Mouse (Mus musculus) embryonic facial prominence, embryonic 11.5 days (tissue): ENCODE results near the gene Gpr62. TPM values are rescaled to one million over a fixed set of nuclear protein-coding genes. Genes with fewer than 3 reads are reported as not detected.

Source experiments
- ATAC-seq: fragments of 200-750 bp; cut with Nextera tagmentation; replicated peaks from 2 replicates; pipeline ENCODE4 v1.8.0; 2017; ENCODE audit warnings: low read depth; ENCODE audit not compliant: insufficient number of reproducible peaks, low FRiP score, low TSS enrichment
- DNase-seq: peaks from one replicate; pipeline ENCODE4 v3.0.0-alpha.2; 2015; ENCODE audit warnings: low spot score
- H3K27ac ChIP-seq: fragments of 300-500 bp; sonication (generic); replicated peaks from 2 replicates; pipeline ENCODE4 v1.5.1; 2014; ENCODE audit warnings: mild to moderate bottlenecking, low read depth, low read length, control low read depth
- H3K27me3 ChIP-seq: fragments of 300-500 bp; sonication (generic); 2 replicates; pipeline ENCODE4 v1.6.1; 2014; ENCODE audit warnings: mild to moderate bottlenecking, low read length, moderate library complexity, mixed read lengths; ENCODE audit not compliant: control insufficient read depth, insufficient read depth
- H3K36me3 ChIP-seq: fragments of 300-500 bp; sonication (generic); replicated peaks from 2 replicates; pipeline ENCODE4 v1.6.1; 2014; ENCODE audit warnings: low read depth, mild to moderate bottlenecking, low read length, moderate library complexity, mixed read lengths; ENCODE audit not compliant: control insufficient read depth, insufficient read depth
- H3K4me1 ChIP-seq: fragments of 300-500 bp; sonication (generic); 2 replicates; pipeline ENCODE4 v1.6.1; 2014; ENCODE audit warnings: low read length, mixed read lengths; ENCODE audit not compliant: control insufficient read depth, insufficient read depth
- H3K4me2 ChIP-seq: fragments of 300-500 bp; sonication (generic); 2 replicates; pipeline ENCODE4 v1.6.1; 2014; ENCODE audit warnings: low read depth, mild to moderate bottlenecking, control low read depth, low read length, moderate library complexity
- H3K4me3 ChIP-seq: fragments of 300-500 bp; sonication (generic); 2 replicates; pipeline ENCODE4 v1.5.1; 2014; ENCODE audit warnings: low read depth, low read length, control low read depth
- H3K9ac ChIP-seq: fragments of 300-500 bp; sonication (generic); replicated peaks from 2 replicates; pipeline ENCODE4 v1.6.1; 2014; ENCODE audit warnings: mild to moderate bottlenecking, control low read depth, low read length
- H3K9me3 ChIP-seq: fragments of 300-500 bp; sonication (generic); replicated peaks from 2 replicates; pipeline ENCODE4 v1.6.1; 2016; ENCODE audit warnings: mild to moderate bottlenecking, low read length, inconsistent platforms, mixed read lengths; ENCODE audit not compliant: control insufficient read depth
- WGBS: fragments of 180-500 bp; shearing (Covaris S2); extraction: QIAGEN DNeasy Blood & Tissue Kit; methylation state at CpG from one replicate; pipeline ENCODE4 v1.1.7; 2014; 5-methylcytosine and 5-hydroxymethylcytosine counted together
- polyA plus RNA-seq: library from polyadenylated mRNA; unstranded; fragments of >200 nt; fragmentation: Nextera tagmentation; extraction: Ambion mirVana; gene quantifications from 2 replicates; pipeline ENCODE4 v1.2.1, GENCODE M21; 2014

Gene Gpr62
- polyA plus RNA-seq, 1 experiment from 2014 or later, result 0.31 TPM

GRCm38 (mm10) chr9:106473081-106473752, 7.5 kb upstream of the Gpr62 start:
- H3K9ac ChIP-seq, result no peak overlapping the region
- WGBS, result 93% methylated on average over 16 of the region's 16 CpGs
- H3K4me2 ChIP-seq, result no peak overlapping the region
- peaks cover 10% of the 10 kb centered on the region for H3K4me1 ChIP-seq
- H3K36me3 ChIP-seq, result no peaks in the 10 kb centered on the region
- no peak for ATAC-seq
- no peak overlapping the region for H3K27ac ChIP-seq
- DNase-seq, result no peak
- no peaks in the 10 kb centered on the region for H3K9me3 ChIP-seq
- H3K27me3 ChIP-seq, result no peaks in the 10 kb centered on the region
- H3K4me3 ChIP-seq, result no peak overlapping the region

GRCm38 (mm10) chr9:106472321-106472720, 6.6 kb upstream of the Gpr62 start:
- Histone ChIP-seq H3K27me3 (no peaks in the 10 kb centered on the region), H3K4me2 (no peak overlapping the region), H3K4me3 (no peak overlapping the region), H3K9ac (no peak overlapping the region), H3K36me3 (no peaks in the 10 kb centered on the region), H3K4me1 (peaks cover 10% of the 10 kb centered on the region), H3K9me3 (no peaks in the 10 kb centered on the region), H3K27ac (no peak overlapping the region)
- no peak for DNase-seq
- 63% methylated on average over 4 of the region's 4 CpGs for WGBS
- ATAC-seq, result no peak

GRCm38 (mm10) chr9:106471892-106472291, 6.2 kb upstream of the Gpr62 start:
- H3K27me3 ChIP-seq, result no peaks in the 10 kb centered on the region
- H3K9me3 ChIP-seq, result no peaks in the 10 kb centered on the region
- H3K36me3 ChIP-seq, result no peaks in the 10 kb centered on the region
- no peak overlapping the region for H3K27ac ChIP-seq
- no peak overlapping the region for H3K4me2 ChIP-seq
- peak overlapping the region; percentile 1; the same call in 1 of the 2 replicates for H3K9ac ChIP-seq
- peak; percentile 64 for DNase-seq
- ATAC-seq, result no peak
- H3K4me1 ChIP-seq, result peaks cover 10% of the 10 kb centered on the region
- H3K4me3 ChIP-seq, result no peak overlapping the region
- 6% methylated on average over 5 of the region's 5 CpGs for WGBS

- no peak overlapping the region for H3K27ac ChIP-seq
- H3K4me1 ChIP-seq, result peaks cover 5% of the 10 kb centered on the region
- H3K36me3 ChIP-seq, result no peaks in the 10 kb centered on the region
- no peak overlapping the region for H3K4me2 ChIP-seq
- no peak overlapping the region for H3K9ac ChIP-seq
- H3K27me3 ChIP-seq, result no peaks in the 10 kb centered on the region
- ATAC-seq (no peak), DNase-seq (no peak)
- H3K9me3 ChIP-seq, result no peaks in the 10 kb centered on the region
- no peak overlapping the region for H3K4me3 ChIP-seq
- 57% methylated on average over 14 of the region's 14 CpGs for WGBS
Observed at GRCm38 (mm10) chr9:106470991-106471750, 5.4 kb upstream of the Gpr62 start.

- H3K27ac ChIP-seq, result no peak overlapping the region
- no peak for DNase-seq
- no peaks in the 10 kb centered on the region for H3K27me3 ChIP-seq
- H3K36me3 ChIP-seq, result no peaks in the 10 kb centered on the region
- no peak overlapping the region for H3K4me2 ChIP-seq
- peaks cover 12% of the 10 kb centered on the region for H3K4me1 ChIP-seq
- WGBS, result 58% methylated on average over 9 of the region's 9 CpGs
- H3K9ac ChIP-seq, result no peak overlapping the region
- ATAC-seq, result no peak
- H3K4me3 ChIP-seq, result no peak overlapping the region
- H3K9me3 ChIP-seq, result no peaks in the 10 kb centered on the region
Observed at GRCm38 (mm10) chr9:106469776-106470175, 4.0 kb upstream of the Gpr62 start.

- 60% methylated on average over 6 of the region's 6 CpGs for WGBS
- peaks cover 7% of the 10 kb centered on the region; the same call in 1 of the 2 replicates for H3K4me1 ChIP-seq
- no peak overlapping the region for H3K4me3 ChIP-seq
- no peaks in the 10 kb centered on the region for H3K36me3 ChIP-seq
- H3K4me2 ChIP-seq, result no peak overlapping the region
- no peaks in the 10 kb centered on the region for H3K27me3 ChIP-seq
- no peak overlapping the region for H3K27ac ChIP-seq
- H3K9me3 ChIP-seq, result no peaks in the 10 kb centered on the region
- ATAC-seq, result no peak
- DNase-seq, result no peak
- H3K9ac ChIP-seq, result no peak overlapping the region
Observed at GRCm38 (mm10) chr9:106469317-106469716, 3.6 kb upstream of the Gpr62 start.

GRCm38 (mm10) chr9:106467746-106468145, 2.0 kb upstream of the Gpr62 start:
- no peak overlapping the region for H3K4me3 ChIP-seq
- ATAC-seq (no peak), DNase-seq (no peak)
- peaks cover 7% of the 10 kb centered on the region; the same call in 1 of the 2 replicates for H3K4me1 ChIP-seq
- H3K27ac ChIP-seq, result no peak overlapping the region
- 80% methylated on average over 7 of the region's 7 CpGs for WGBS
- H3K4me2 ChIP-seq, result no peak overlapping the region
- no peak overlapping the region for H3K9ac ChIP-seq
- no peaks in the 10 kb centered on the region for H3K27me3 ChIP-seq
- H3K9me3 ChIP-seq, result no peaks in the 10 kb centered on the region
- H3K36me3 ChIP-seq, result peaks cover 6% of the 10 kb centered on the region

GRCm38 (mm10) chr9:106466721-106467120, 983 bp upstream of the Gpr62 start:
- ATAC-seq (no peak), DNase-seq (no peak)
- H3K4me2 ChIP-seq, result no peak overlapping the region
- peaks cover 7% of the 10 kb centered on the region; the same call in 1 of the 2 replicates for H3K4me1 ChIP-seq
- no peak overlapping the region for H3K4me3 ChIP-seq
- no peak overlapping the region for H3K9ac ChIP-seq
- WGBS, result 95% methylated on average over 6 of the region's 6 CpGs
- H3K27me3 ChIP-seq, result no peaks in the 10 kb centered on the region
- H3K27ac ChIP-seq, result no peak overlapping the region
- peaks cover 8% of the 10 kb centered on the region for H3K36me3 ChIP-seq
- H3K9me3 ChIP-seq, result no peaks in the 10 kb centered on the region
